ENCODE assay signal across 11 mouse cellular contexts in the genomic region with DNA sequence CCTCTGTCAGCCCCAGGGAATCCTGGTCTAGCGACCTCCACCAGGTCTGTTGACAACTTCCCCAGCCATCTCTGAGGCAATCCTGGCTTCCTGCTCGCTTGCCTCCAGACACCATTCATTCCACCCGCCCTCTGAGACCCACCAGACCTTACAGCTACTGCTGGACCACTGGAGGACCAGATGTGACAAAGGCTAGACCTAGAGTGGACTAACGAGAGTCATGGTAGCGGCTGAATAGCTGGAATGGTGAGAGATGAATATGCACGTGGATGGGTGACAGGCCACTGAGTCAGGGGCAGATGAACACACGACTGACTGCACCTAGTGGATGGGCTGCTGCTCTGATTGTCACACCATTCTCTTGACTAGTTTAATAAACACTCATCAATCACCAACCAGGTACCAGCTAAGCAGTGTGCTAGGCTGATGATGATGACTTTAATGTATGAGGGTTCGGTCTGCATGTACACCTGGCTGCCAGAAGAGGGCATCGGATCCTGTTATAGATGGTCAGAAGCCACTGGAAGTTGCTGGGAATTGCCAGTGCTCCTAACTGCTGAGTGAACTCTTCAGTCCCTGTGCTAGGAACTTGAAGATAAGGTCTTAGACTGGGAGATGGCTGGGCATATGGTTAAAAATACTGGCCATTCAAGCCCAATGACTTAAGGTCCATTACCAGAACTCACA. TPM values are rescaled to one million over a fixed set of nuclear protein-coding genes. Genes with fewer than 3 reads are reported as not detected.
DNase-seq lines count a peak whose midpoint lies in the region; ATAC-seq and TF ChIP-seq lines count a peak whose summit lies in the region.
"Had no signal": no experiment of that assay in that cellular context is flagged by ENCODE, and none has a peak within 500 bp of the region (broad histone marks: within the 10 kb centered on the region; RNA-seq: fewer than 3 reads in every experiment).

No protein-coding gene starts in this region.

- no peaks in the 10 kb centered on the region for H3K4me1 ChIP-seq in cortical plate, adult 2 months (ENCODE audit: control insufficient read depth, insufficient read depth, low read length)
- H3K4me1 ChIP-seq: neural tube, embryonic 13.5 days had no signal

- no peak for TF ChIP-seq POLR2A in cortical plate, adult 2 months (IDR thresholded peaks at IDR 0.05; ENCODE audit: extremely low read depth, insufficient read depth, low read length)

- ATAC-seq in inflammation-experienced regulatory T-cells, adult 6 months, result no peak

- no peak overlapping the region for H3K27ac ChIP-seq in left cerebral cortex, adult 2 months
- H3K27ac ChIP-seq in cortical plate, adult 2 months (ENCODE audit: insufficient read depth, low read length), result no peak overlapping the region
- H3K27ac ChIP-seq: kidney, embryonic 15.5 days; liver, embryonic 13.5 days; neural tube, embryonic 13.5 days had no signal

- peak; percentile 65 for TF ChIP-seq CTCF in left cerebral cortex, adult 2 months (IDR thresholded peaks at IDR 0.05)
- TF ChIP-seq CTCF in cortical plate, adult 2 months (IDR thresholded peaks at IDR 0.05; ENCODE audit: extremely low read depth, insufficient read depth, low read length), result peak; percentile 47

- peak; percentile 54 for DNase-seq in embryo, embryonic 11 days
- no peak for DNase-seq in embryo, embryonic 9.5 days (ENCODE audit: extremely low spot score)
- DNase-seq in left cerebral cortex, adult 2 months (ENCODE audit: extremely low spot score in 1 of 2, low spot score in 2 of 2), result no peak
- DNase-seq in left cerebral cortex, adult 9 months (ENCODE audit: low spot score in 2 of 2), result no peak
- peak; percentile 37 for DNase-seq in 416B (ENCODE audit: low read depth)
- DNase-seq in adrenal gland, postnatal 14 days, result no peak
- DNase-seq: liver, embryonic 13.5 days had no signal

- no peak overlapping the region for H3K4me3 ChIP-seq in left cerebral cortex, adult 2 months
- no peak overlapping the region for H3K4me3 ChIP-seq in cortical plate, adult 2 months (ENCODE audit: insufficient read depth, low read length)
- H3K4me3 ChIP-seq: kidney, embryonic 15.5 days; liver, embryonic 13.5 days; neural tube, embryonic 13.5 days had no signal

- intact Hi-C loops in left cerebral cortex, adult 2 months (cut with DNase I), result loop anchor here (10.0 kb wide), 1 partner anchor 472 kb away; no protein-coding TSS in a partner anchor

RNA-seq across cellular contexts. Expression of gene Arhgef17, which starts 29.3 kb away (rescaled TPM):
- total RNA-seq in left cerebral cortex, adult 2 months (2021), result 100 to 1,000 TPM; 134 to 142 TPM
- 89.2 and 91.3 TPM in 2 replicates for polyA plus RNA-seq in cortical plate, adult 2 months (2012; rRNA removed)
- 43.9 and 47.2 TPM in 2 replicates for total RNA-seq in adrenal gland, postnatal 14 days (2021)
- polyA plus RNA-seq in inflammation-experienced regulatory T-cells, adult 6 months (2017; shearing (Covaris generic)), result not detected

RNA-seq across cellular contexts. Expression of gene Relt, which starts 39.3 kb away (rescaled TPM):
- 10 to 100 TPM; 14.1 to 18.6 TPM for total RNA-seq in left cerebral cortex, adult 2 months (2021)
- polyA plus RNA-seq in cortical plate, adult 2 months (2012; rRNA removed), result 17.9 and 19.1 TPM in 2 replicates
- total RNA-seq in adrenal gland, postnatal 14 days (2021), result 3.1 and 5.8 TPM in 2 replicates
- polyA plus RNA-seq in inflammation-experienced regulatory T-cells, adult 6 months (2017; shearing (Covaris generic)), result 10 to 100 TPM; 11.1 to 13.9 (median 12.3) TPM

Comparison
In these comparisons a context has a peak if more than half of its experiments do, and no peak if none do; other contexts are left out.
1. DNase-seq: peak in embryo, embryonic 11 days (single experiment) and 416B (single experiment); none in embryo, embryonic 9.5 days (single experiment), left cerebral cortex, adult 2 months (0 of 2), left cerebral cortex, adult 9 months (0 of 2) and adrenal gland, postnatal 14 days (single experiment).